In genomic region chr4:15438196-15438595, GRCm38 (mm10) we compare ENCODE assay signal across 21 mouse cellular contexts.
DNase-seq lines count a peak whose midpoint lies in the region; ATAC-seq and TF ChIP-seq lines count a peak whose summit lies in the region.
"Had no signal": no experiment of that assay in that cellular context is flagged by ENCODE, and none has a peak within 500 bp of the region (broad histone marks: within the 10 kb centered on the region; RNA-seq: fewer than 3 reads in every experiment).

No protein-coding gene starts in this region.

- no peaks in the 10 kb centered on the region for H3K4me1 ChIP-seq in hindbrain, embryonic 11.5 days (replicated peaks; ENCODE audit: control insufficient read depth, insufficient read depth, low read length)
- peaks cover 16% of the 10 kb centered on the region for H3K4me1 ChIP-seq in hindbrain, embryonic 13.5 days (replicated peaks)
- H3K4me1 ChIP-seq in forebrain, embryonic 15.5 days: peaks cover 26% of the 10 kb centered on the region
- H3K4me1 ChIP-seq: embryonic facial prominence, embryonic 15.5 days; heart, embryonic 13.5 days; intestine, embryonic 15.5 days had no signal

- H3K9me3 ChIP-seq in hindbrain, embryonic 11.5 days (ENCODE audit: control insufficient read depth, low read length): no peaks in the 10 kb centered on the region
- H3K9me3 ChIP-seq in hindbrain, embryonic 13.5 days: no peaks in the 10 kb centered on the region
- no peaks in the 10 kb centered on the region for H3K9me3 ChIP-seq in forebrain, embryonic 15.5 days
- H3K9me3 ChIP-seq: embryonic facial prominence, embryonic 15.5 days; heart, embryonic 13.5 days; intestine, embryonic 15.5 days had no signal

- ATAC-seq in hindbrain, embryonic 11.5 days (ENCODE audit: low FRiP score): peak; percentile 20; the same call in 1 of the 2 replicates
- ATAC-seq in hindbrain, embryonic 13.5 days (ENCODE audit: low FRiP score): no peak
- ATAC-seq in forebrain, embryonic 15.5 days (replicated peaks): peak; percentile 68
- ATAC-seq: activated CD4-positive, CD25-positive, alpha-beta regulatory T cell, adult 4 months; intestine, embryonic 15.5 days; Patski had no signal

- DNase-seq in hindbrain, embryonic 11.5 days (ENCODE audit: low spot score): no peak
- DNase-seq in brain, embryonic 14.5 days (ENCODE audit: low read depth): peak; percentile 71
- peak; percentile 44 for DNase-seq in retina, postnatal 1 day
- no peak for DNase-seq in cerebellum, adult 11-12 months
- DNase-seq: adrenal gland, postnatal 14 days; cerebellum, adult 2 months; cerebellum, postnatal 14 days; embryo, embryonic 11 days; gastrocnemius, adult 2 months; gastrocnemius, postnatal 25 days; heart, postnatal 4 days; kidney, adult 18-20 months had no signal

- TF ChIP-seq CTCF in brain, embryonic 14.5 days (IDR thresholded peaks at IDR 0.05; ENCODE audit: borderline replicate concordance, extremely low read depth, insufficient read depth, insufficient read length): no peak

- H3K27ac ChIP-seq in hindbrain, embryonic 11.5 days (ENCODE audit: low read depth, low read length): no peak overlapping the region
- no peak overlapping the region for H3K27ac ChIP-seq in hindbrain, embryonic 13.5 days
- H3K27ac ChIP-seq in forebrain, embryonic 15.5 days (replicated peaks): 0 out of 2 replicates have a peak overlapping the region, but pooled peaks have one; percentile 19
- H3K27ac ChIP-seq: embryonic facial prominence, embryonic 15.5 days; gastrocnemius, adult 2 months; heart, embryonic 13.5 days; intestine, embryonic 15.5 days had no signal

- no peak overlapping the region for H3K9ac ChIP-seq in hindbrain, embryonic 11.5 days (ENCODE audit: low read depth, low read length)
- no peak overlapping the region for H3K9ac ChIP-seq in hindbrain, embryonic 13.5 days
- H3K9ac ChIP-seq in forebrain, embryonic 15.5 days (replicated peaks): no peak overlapping the region
- H3K9ac ChIP-seq: embryonic facial prominence, embryonic 15.5 days; heart, embryonic 13.5 days; intestine, embryonic 15.5 days had no signal

- H3K4me3 ChIP-seq in hindbrain, embryonic 11.5 days (ENCODE audit: low read depth, low read length): no peak overlapping the region
- H3K4me3 ChIP-seq in hindbrain, embryonic 13.5 days: no peak overlapping the region
- no peak overlapping the region for H3K4me3 ChIP-seq in forebrain, embryonic 15.5 days
- H3K4me3 ChIP-seq: embryonic facial prominence, embryonic 15.5 days; erythroblast, embryonic 14.5 days; gastrocnemius, adult 2 months; heart, embryonic 13.5 days; intestine, embryonic 15.5 days had no signal

- no peaks in the 10 kb centered on the region for H3K36me3 ChIP-seq in hindbrain, embryonic 11.5 days (ENCODE audit: control insufficient read depth, insufficient read depth, low read length)
- H3K36me3 ChIP-seq in hindbrain, embryonic 13.5 days: no peaks in the 10 kb centered on the region
- no peaks in the 10 kb centered on the region for H3K36me3 ChIP-seq in forebrain, embryonic 15.5 days
- H3K36me3 ChIP-seq: embryonic facial prominence, embryonic 15.5 days; heart, embryonic 13.5 days; intestine, embryonic 15.5 days had no signal

- WGBS in hindbrain, embryonic 11.5 days: 62% methylated on average over 4 of the region's 4 CpGs
- WGBS in hindbrain, embryonic 13.5 days: 40% methylated on average over 4 of the region's 4 CpGs
- 26% methylated on average over 4 of the region's 4 CpGs for WGBS in forebrain, embryonic 15.5 days

- H3K4me2 ChIP-seq in hindbrain, embryonic 11.5 days (replicated peaks; ENCODE audit: low read depth, low read length): no peak overlapping the region
- no peak overlapping the region for H3K4me2 ChIP-seq in hindbrain, embryonic 13.5 days
- no peak overlapping the region for H3K4me2 ChIP-seq in forebrain, embryonic 15.5 days (replicated peaks)
- H3K4me2 ChIP-seq: embryonic facial prominence, embryonic 15.5 days; heart, embryonic 13.5 days; intestine, embryonic 15.5 days had no signal

- no peaks in the 10 kb centered on the region for H3K27me3 ChIP-seq in hindbrain, embryonic 11.5 days (ENCODE audit: control insufficient read depth, insufficient read depth, low read length)
- H3K27me3 ChIP-seq in hindbrain, embryonic 13.5 days: no peaks in the 10 kb centered on the region
- no peaks in the 10 kb centered on the region for H3K27me3 ChIP-seq in forebrain, embryonic 15.5 days
- H3K27me3 ChIP-seq: CH12.LX; embryonic facial prominence, embryonic 15.5 days; heart, embryonic 13.5 days; intestine, embryonic 15.5 days; Patski had no signal

- TF ChIP-seq POLR2A in brain, embryonic 14.5 days (IDR thresholded peaks at IDR 0.05; ENCODE audit: borderline replicate concordance, extremely low read depth, insufficient read depth, insufficient read length, poor library complexity, severe bottlenecking): no peak

Comparison
In these comparisons a context has a peak if more than half of its experiments do, and no peak if none do; other contexts are left out.
1. DNase-seq: peak in brain, embryonic 14.5 days (single experiment) and retina, postnatal 1 day (single experiment); none in hindbrain, embryonic 11.5 days (single experiment) and cerebellum, adult 11-12 months (single experiment).